Mouse (Mus musculus) left cerebral cortex, adult 9 months (tissue): ENCODE data around the gene Irf5.
A peak's percentile ranks its signal among the peaks of the same experiment; 100 is the strongest.

Source experiments
- DNase-seq, 2 experiments: peaks; one replicate each; pipeline ENCODE4 v3.0.0; 2022; ENCODE audit warnings: low spot score in 2 of 2

The Irf5 gene

DNA sequence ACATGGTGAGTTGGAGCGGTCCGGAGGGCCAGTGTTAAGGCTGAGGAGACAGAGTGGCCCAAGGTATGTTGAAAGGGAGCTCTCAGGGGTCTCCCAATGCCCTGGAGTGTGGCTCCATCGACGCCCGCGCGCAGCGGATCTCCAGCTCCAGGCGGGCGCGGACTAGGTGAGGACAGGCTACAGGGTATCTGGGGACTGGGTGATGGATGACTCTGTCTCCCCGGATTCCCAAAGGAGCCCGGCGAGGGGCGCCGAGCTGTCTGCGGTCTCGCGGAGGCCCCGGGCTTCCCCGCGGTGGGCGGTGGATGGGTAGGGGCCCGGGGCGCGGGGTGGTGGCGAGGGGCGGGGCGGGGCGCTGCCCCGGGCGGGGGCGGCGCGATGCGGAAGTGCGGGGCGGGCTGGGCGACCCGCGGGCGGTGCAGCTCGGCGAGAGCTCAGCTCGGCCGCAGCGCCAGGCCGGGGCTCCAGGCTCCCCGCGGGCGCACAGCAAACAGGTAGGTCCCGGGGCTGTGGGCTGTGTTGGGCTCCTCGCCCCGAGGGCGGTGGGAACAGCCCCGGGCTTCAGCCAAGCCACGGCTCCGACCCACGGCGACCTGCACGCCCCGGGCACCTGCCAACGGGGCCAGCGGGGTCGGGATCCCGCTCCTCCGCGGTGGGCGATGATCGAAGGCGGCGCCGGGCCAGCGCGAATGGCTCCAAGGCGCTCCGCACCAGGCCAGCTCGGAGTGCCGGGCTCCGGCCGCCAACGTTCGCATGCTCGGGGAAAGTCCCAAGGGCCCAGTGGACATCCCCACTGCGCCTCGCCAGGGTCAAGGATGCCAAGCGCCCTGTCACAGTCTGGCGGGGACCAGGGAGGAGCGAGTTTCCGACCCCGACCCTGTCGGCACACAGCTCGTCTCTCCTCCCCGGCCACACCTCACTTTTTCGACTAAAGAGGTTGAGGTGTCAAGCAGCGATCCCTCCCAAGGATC is at the start of gene Irf5:
Gene Irf5, plus strand, starts transcription at position 345 of the 971 bp plus-strand sequence.
- DNase-seq, result no peak

DNA sequence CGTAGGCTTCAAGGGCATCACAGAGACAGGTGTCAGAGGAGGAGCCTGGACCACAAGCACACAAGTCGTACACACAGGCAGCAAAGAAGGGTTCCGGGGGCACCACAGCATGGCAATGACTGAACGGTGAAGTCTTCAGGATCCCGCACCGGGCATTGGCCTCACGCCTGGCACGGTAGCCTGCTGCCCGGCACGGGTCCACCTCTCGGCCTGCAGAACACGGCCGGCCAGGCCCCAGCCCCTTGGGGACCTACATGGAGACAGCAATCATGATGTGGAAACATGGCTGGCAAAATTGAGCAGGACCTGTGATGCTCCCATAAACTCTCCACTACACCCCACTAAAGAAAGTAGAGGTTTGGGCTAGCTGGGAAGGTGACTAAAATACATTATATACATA is 43.7 kb upstream of the Irf5 start:
- DNase-seq, result no peak

DNA sequence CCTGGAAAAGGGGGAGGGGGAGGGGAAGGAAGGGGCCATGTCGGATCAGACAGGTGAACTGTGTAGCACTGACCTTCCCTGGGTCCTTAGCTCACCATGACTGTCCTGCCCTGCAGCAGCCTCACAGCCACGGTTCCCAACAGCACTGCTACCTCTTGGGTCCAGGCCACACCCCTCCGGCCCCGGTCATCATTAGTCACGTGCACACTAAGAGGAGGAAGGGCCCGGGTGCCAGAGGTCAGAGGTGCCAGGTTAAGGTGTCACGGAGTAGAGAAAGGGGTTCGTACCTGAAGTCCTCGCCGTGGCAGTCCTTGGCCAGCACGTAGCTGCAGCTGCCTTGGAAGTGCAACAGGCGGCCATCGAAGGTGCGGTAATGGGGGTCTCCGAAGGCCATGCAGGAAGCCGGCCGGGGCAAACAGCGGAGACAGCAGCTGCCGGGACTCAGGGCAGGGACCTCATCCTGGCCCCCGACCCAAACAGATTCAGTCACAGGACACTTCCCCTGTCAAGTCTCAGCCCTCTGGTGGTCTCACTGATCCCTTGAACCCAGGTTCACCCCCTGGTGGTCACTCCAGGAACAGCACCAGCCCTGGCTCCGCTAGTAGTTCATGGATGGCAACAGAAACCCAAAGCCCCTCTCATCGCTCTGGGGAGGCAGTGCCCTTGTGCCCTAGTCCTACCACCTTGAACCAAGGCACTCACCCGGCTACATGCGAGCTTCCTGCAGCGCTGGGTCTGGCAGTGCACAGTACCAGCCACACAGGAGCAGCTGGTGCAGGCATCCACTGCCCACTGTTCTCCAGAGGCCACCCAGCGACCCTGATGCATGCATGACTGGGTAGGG is 41.5 kb upstream of the Irf5 start:
- peak in 1 of 2 experiments; percentile 49 for DNase-seq

GRCm38 (mm10) chr6:29485951-29486350 is 40.5 kb upstream of the Irf5 start:
- no peak for DNase-seq

DNA sequence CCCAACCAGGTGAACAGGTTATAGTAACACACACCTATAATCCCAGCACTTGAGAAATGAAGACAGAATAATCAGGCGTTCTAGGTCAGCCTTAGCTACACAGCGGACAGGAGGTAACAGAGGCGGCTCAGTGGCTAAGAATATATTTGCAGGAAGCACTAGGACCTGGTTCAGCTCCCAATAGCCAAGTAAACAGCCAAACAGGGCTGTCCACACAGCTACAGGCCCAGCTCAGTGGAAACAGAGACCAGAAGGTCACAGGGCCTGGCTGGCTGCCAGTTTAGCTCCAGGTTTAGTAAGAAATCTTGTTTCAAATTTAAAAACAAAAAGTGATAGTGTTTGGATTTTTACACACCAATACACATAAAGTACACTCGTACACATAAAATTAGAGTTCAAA is 32.3 kb upstream of the Irf5 start:
- no peak for DNase-seq

GRCm38 (mm10) chr6:29496270-29496669 is 30.2 kb upstream of the Irf5 start:
- DNase-seq, result no peak

DNA sequence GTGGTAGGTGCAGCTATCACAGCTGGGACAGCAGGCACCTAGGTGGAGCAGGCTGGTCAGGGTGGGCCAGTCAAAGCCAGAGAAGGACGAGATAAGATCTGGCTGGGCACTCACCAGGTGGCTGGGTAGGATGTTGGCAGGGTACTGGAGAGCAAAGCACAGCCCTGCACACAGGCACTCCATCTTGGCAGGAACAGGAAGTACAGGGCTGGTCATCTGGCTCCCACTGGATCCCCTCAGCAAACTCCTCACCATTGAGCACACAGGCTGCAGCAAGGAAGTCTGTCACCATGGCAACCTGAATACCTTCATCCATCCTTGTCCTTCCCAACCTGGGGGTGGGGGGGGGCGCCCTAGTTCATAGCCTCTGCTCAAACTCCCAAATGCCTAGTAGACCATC is 28.6 kb upstream of the Irf5 start:
- no peak for DNase-seq

DNA sequence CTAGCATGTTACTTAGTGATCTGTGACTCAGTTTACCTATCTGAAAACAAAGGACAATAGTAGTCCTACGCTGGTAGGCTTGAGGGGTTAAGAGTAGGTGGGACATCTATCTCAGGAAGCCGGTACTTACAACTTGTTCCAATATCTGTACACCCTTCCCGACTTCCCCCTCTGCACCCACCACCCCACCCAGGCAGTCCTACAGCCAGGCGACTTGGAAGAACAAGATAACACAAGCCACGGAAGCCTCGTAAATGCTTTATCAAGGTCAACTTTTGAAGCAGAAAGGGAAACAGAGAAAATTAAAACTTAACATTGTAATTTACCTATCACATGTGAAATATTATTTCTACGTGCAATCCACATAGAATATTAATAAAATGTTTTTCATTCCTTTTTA is 26.2 kb upstream of the Irf5 start:
- DNase-seq, result no peak

GRCm38 (mm10) chr6:29500810-29501209 is 25.6 kb upstream of the Irf5 start:
- DNase-seq, result no peak

DNA sequence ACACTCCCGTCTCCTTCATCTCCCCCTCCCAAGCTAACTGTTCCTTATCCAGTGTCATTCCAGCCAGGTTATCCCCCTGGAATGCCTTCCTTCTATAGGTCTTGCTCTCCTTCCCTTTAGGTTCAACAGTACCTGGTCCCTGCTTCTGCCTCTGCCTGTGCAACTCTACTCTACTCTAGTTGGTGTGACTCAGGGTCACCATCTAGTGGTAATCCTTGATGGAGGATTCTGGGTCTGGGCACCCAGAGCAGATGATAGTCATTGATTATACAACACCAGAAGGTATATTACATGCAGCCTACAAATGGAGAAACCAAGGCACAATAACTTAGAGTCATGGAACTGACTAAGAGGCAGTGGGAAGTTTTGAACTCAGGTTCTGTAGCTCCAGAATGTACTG is 24.8 kb upstream of the Irf5 start:
- DNase-seq, result no peak

GRCm38 (mm10) chr6:29505493-29505892 is 20.9 kb upstream of the Irf5 start:
- no peak for DNase-seq

- no peak for DNase-seq
Measured at GRCm38 (mm10) chr6:29506834-29507233, 19.6 kb upstream of the Irf5 start.

GRCm38 (mm10) chr6:29507447-29508309 is 18.7 kb upstream of the Irf5 start, which contains the start of gene Kcp:
Gene Kcp, minus strand, starts transcription at chr6:29507952.
- no peak for DNase-seq

- DNase-seq, result no peak
Measured at GRCm38 (mm10) chr6:29509086-29509485, 17.3 kb upstream of the Irf5 start.

DNA sequence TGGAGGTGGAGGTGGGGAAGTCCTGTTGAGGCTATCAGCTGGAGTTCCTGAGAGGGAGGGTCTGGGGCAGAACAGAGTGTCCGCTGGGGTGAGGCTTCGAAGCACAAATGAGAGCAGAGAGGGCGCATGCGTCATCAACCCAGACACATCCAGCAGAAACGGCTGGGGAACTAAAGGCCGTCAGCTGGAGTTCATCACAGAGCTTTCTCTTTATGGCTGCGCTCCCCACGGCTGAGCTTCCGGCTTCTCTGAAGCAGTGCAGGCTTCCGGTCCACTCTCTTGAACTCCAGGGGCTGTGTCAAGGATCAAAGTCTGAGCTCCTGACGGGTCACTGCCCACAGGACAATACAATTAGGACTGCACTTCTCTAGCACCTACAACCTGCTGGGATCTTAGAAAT is 13.1 kb upstream of the Irf5 start:
- DNase-seq, result no peak

- peak in 1 of 2 experiments; percentile 69 for DNase-seq
Measured at GRCm38 (mm10) chr6:29517139-29517538, 9.3 kb upstream of the Irf5 start.

GRCm38 (mm10) chr6:29522626-29523300 is 3.7 kb upstream of the Irf5 start:
- DNase-seq, result no peak

GRCm38 (mm10) chr6:29523301-29524033 is 3.0 kb upstream of the Irf5 start:
- no peak for DNase-seq

DNA sequence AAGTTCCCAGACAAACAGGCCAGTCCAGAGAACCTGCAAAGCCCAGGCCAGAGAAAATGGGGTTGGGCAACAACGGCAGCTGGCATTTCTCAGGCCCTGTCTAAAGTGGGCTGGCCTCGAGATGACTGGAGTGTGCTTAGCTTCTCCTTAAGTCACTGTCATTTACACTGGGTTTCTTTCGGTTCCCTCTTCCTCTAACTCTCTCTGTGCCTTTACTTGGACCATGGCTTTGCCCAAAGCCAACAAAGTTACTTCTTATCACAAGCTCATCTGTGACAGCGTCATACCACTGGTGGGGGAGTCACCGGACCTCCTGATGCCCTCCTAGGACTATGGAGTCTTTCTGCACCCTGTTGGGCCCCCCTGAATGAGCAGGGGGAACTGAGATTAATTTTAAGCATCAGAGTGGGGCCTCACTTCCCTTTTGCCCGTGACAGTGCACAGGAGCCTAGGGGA is 2.4 kb upstream of the Irf5 start:
- DNase-seq, result no peak

GRCm38 (mm10) chr6:29525256-29525655 is 1.2 kb upstream of the Irf5 start:
- DNase-seq, result no peak
